1 mouse cellular context compared by ENCODE assay signal in the genomic region with DNA sequence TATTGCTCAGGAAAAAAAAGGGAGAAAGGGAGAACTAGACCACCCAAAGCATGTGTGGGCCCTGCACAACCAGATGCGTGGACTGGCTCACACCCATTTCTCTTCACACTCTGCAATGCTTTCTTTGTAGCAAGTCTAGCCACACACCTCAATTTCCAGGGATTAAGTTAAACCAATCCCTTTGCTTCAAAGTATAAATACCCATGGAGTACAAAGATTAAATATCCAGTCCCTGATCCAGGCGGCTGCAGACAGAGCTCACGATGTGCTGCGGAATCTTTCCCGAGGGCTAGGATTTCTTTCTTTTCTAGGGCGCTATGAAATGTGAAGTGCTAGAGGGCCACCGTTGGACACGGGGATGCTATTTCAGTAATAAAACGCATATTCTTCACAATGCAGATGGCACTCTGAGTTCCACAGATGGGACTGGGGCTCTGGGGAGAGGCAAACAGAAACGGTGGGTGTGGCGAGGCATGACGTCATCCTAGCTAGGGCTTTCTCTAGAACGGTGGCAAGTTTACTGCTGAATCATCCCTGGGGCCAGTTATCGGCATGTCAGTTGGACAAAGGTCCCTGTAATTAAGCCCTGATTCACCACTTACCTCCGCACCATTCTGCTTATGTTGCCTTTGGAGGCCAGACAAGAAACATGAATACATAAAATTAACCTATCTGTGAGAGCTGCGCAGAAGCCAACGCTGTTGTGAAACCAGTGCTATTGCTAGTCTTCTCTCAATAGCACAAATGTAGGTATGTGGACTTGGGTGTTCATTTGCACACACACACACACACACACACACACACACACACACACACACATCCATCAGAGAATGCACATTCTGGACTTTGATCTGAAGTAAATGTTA.
A peak's percentile ranks its signal among the peaks of the same experiment; 100 is the strongest.
TF ChIP-seq lines count a peak whose summit lies in the region.

No protein-coding gene starts in this region.

TF ChIP-seq in MEL, 35 proteins besides CTCF, POLR2A, EP300 and RAD21 (continued from another document):
- TF ChIP-seq POLR2AphosphoS5 (IDR thresholded peaks at IDR 0.05; ENCODE audit: borderline replicate concordance, low read depth, low read length) (no peak), POLR2AphosphoS2 (IDR thresholded peaks at IDR 0.05; ENCODE audit: low read length) (no peak), MAFK (IDR thresholded peaks at IDR 0.05; ENCODE audit: borderline replicate concordance, low read depth, low read length) (peak; percentile 91), SMC3 (IDR thresholded peaks at IDR 0.05; ENCODE audit: low read depth, low read length) (no peak), ETS1 (IDR thresholded peaks at IDR 0.05; ENCODE audit: low read depth, low read length) (peak; percentile 91), NRF1 (IDR thresholded peaks at IDR 0.05; ENCODE audit: insufficient read depth, low read depth, low read length, poor library complexity, severe bottlenecking) (no peak), TCF12 (IDR thresholded peaks at IDR 0.05; ENCODE audit: low read depth, low read length) (peak; percentile 57), MAZ (IDR thresholded peaks at IDR 0.05; ENCODE audit: low read depth, low read length) (no peak), MYB (IDR thresholded peaks at IDR 0.05; ENCODE audit: low read depth, low read length) (peak; percentile 75), KAT2A (conservative IDR thresholded peaks at IDR 0.05; ENCODE audit: low read depth, low read length) (no peak), GABPA (IDR thresholded peaks at IDR 0.05; ENCODE audit: low read depth, low read length) (peak; percentile 89), E2F4 (IDR thresholded peaks at IDR 0.05; ENCODE audit: borderline replicate concordance, low read depth, low read length) (no peak), ZNF384 (IDR thresholded peaks at IDR 0.05; ENCODE audit: low read depth, low read length) (no peak), TBP (IDR thresholded peaks at IDR 0.05; ENCODE audit: low read depth, low read length) (peak; percentile 89), TAL1 (IDR thresholded peaks at IDR 0.05; ENCODE audit: low read length) (no peak; the same call in 1 of the 2 replicates), MEF2A (IDR thresholded peaks at IDR 0.05; ENCODE audit: extremely low read depth, insufficient replicate concordance, low read depth, low read length, poor library complexity, severe bottlenecking) (no peak), ZMIZ1 (IDR thresholded peaks at IDR 0.05; ENCODE audit: low read depth, low read length) (no peak), UBTF (IDR thresholded peaks at IDR 0.05; ENCODE audit: borderline replicate concordance, insufficient read depth, low read depth, low read length) (no peak)
